Mouse (Mus musculus) C2C12 (cell line): ENCODE results near the gene Tom1l1. TPM values are rescaled to one million over a fixed set of nuclear protein-coding genes. Genes with fewer than 3 reads are reported as not detected.

Experiments used
- H3K27me3 ChIP-seq: one replicate; pipeline ENCODE4 v1.6.1; 2011; ENCODE audit not compliant: control insufficient read depth, insufficient read depth, insufficient read length
- H3K36me3 ChIP-seq: one replicate; pipeline ENCODE4 v1.6.1; 2011; ENCODE audit not compliant: control insufficient read depth, insufficient read depth
- H3K4me3 ChIP-seq: one replicate; pipeline ENCODE4 v1.5.1; 2011; ENCODE audit warnings: mild to moderate bottlenecking, control low read depth; ENCODE audit not compliant: poor library complexity, insufficient read depth, severe bottlenecking
- H3K79me2 ChIP-seq: one replicate; pipeline ENCODE4 v1.6.1; 2011; ENCODE audit not compliant: control insufficient read depth, insufficient read depth
- H3K79me3 ChIP-seq: one replicate; pipeline ENCODE4 v1.6.1; 2011; ENCODE audit warnings: low read depth, control low read depth
- H3ac ChIP-seq: one replicate; pipeline ENCODE3; 2011; ENCODE audit warnings: low read depth; ENCODE audit not compliant: control insufficient read depth, insufficient read length
- MAX ChIP-seq: IDR thresholded peaks from one replicate; pipeline ENCODE4 v1.6.1; 2011; ENCODE audit warnings: mild to moderate bottlenecking, control low read depth
- MYOG ChIP-seq: IDR thresholded peaks from one replicate; pipeline ENCODE4 v1.6.1; 2011; ENCODE audit not compliant: control insufficient read depth, insufficient read length; ENCODE audit errors: extremely low read depth
- polyA plus RNA-seq: library from polyadenylated mRNA; unstranded; fragments of >200 nt; fragmentation: generic; extraction: Trizol; gene quantifications from one replicate; pipeline ENCODE4 v1.2.1, GENCODE M21; 2012; ENCODE audit warnings: missing spikeins

Gene Tom1l1
- polyA plus RNA-seq, 1 experiment, result 1.0 TPM

DNA sequence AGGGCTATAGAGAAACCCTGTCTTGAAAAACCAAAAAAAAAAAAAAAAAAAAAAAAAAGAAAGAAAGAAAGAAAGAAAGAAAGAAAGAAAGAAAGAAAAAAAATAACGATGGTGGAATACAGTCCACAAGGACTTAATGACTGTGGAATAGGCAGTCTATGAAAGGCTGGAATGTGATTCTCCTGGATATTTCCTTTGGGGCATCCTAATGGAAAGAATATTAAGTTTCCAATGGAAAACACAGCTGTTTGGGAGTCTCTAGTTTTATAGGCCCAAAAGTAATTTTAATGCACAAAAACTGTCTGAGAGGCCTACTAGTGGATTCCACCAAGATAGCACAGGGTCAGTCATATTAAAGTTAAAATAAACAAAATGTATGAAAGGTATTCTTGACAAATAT is 92.3 kb downstream of the Tom1l1 start:
- H3K27me3 ChIP-seq, result no peaks in the 10 kb centered on the region
- no peaks in the 10 kb centered on the region for H3K79me3 ChIP-seq
- TF ChIP-seq MYOG (no peak), MAX (no peak)
- peaks cover 26% of the 10 kb centered on the region for H3K36me3 ChIP-seq
- H3ac ChIP-seq, result no peak overlapping the region
- H3K79me2 ChIP-seq, result no peaks in the 10 kb centered on the region
- H3K4me3 ChIP-seq, result no peak overlapping the region

Other genes starting within 250 kb of the Tom1l1 start
- gene Stxbp4, start 50.3 kb downstream of the Tom1l1 start, polyA plus RNA-seq, result 3.7 TPM
- 11.5 TPM for gene Cox11, start 50.2 kb downstream of the Tom1l1 start, polyA plus RNA-seq